Mouse (Mus musculus): ENCODE measurements around the gene Gm21974. TPM values are rescaled to one million over a fixed set of nuclear protein-coding genes. Genes with fewer than 3 reads are reported as not detected.
"Not testable (repeated sequence)": the region's sequence is repeated elsewhere in the genome, so short reads cannot be mapped to it uniquely, and the experiment has no call there.

Gm21974 gene
- total RNA-seq, 2 experiments from 2014 or later = not detected

GRCm38 (mm10) chr7:127921516-127921915 is 26.3 kb upstream of the Gm21974 start:
- peak; percentile 41; the same call in 1 of the 2 replicates for ATAC-seq (replicated peaks; ENCODE audit: low FRiP score, low TSS enrichment, poor library complexity, severe bottlenecking)

- peak; percentile 43; the same call in 1 of the 2 replicates for ATAC-seq (replicated peaks; ENCODE audit: low FRiP score, low TSS enrichment, poor library complexity, severe bottlenecking)
These were observed 24.0 kb upstream of the Gm21974 start for GRCm38 (mm10) chr7:127919290-127919689.

DNA sequence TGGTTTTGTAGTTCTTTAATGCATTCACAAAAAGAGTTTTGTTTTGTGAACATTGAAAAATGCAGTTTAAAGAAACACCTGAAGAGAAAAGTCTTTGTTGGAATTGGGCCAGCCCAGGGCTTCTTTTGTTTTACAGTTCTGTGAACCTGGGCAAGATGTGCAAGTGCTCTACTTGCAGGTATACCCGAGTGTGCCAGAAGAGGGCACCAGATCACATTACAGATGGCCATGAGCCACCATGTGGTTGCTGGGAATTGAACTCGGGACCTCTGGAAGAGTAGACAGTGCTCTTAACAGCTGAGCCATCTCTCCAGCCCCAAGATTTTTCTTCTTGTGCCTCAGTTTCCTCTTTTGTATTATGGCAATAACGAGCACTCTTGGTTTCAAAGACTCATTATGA is 22.9 kb upstream of the Gm21974 start:
- no peak for ATAC-seq (replicated peaks; ENCODE audit: low FRiP score, low TSS enrichment, poor library complexity, severe bottlenecking)

GRCm38 (mm10) chr7:127915293-127915692 is 20.0 kb upstream of the Gm21974 start:
- ATAC-seq (replicated peaks; ENCODE audit: low FRiP score, low TSS enrichment, poor library complexity, severe bottlenecking) = no peak

GRCm38 (mm10) chr7:127912938-127913337 is 17.7 kb upstream of the Gm21974 start:
- no peak for ATAC-seq (replicated peaks; ENCODE audit: low FRiP score, low TSS enrichment, poor library complexity, severe bottlenecking)

- ATAC-seq (replicated peaks; ENCODE audit: low FRiP score, low TSS enrichment, poor library complexity, severe bottlenecking) = peak; percentile 98
These were observed 17.1 kb upstream of the Gm21974 start, which contains the start of gene Kat8 for GRCm38 (mm10) chr7:127912190-127912871. Gene Kat8, plus strand, starts transcription at chr7:127912516.

DNA sequence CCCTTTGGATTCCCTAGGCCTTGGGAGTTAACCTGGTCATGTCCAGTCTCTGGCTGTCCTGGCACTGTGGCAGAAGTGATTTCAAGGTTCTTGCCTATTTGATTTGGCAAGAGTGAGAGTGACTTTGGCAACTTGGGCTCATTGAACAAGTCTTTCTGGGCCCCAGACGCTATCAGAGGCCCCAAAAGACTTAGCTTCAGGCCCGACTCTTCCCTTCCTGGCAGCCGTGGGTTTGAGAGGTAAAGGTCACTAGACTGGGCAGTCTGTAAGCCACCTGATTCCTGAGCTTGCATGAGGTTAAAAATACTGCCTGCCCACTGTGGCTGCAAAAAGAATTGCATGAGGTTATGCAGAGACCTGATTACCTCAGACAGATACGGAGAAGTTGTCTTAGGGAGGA is 13.4 kb upstream of the Gm21974 start:
- ATAC-seq (replicated peaks; ENCODE audit: low FRiP score, low TSS enrichment, poor library complexity, severe bottlenecking) = no peak

GRCm38 (mm10) chr7:127907939-127908338 is 12.7 kb upstream of the Gm21974 start:
- no peak for ATAC-seq (replicated peaks; ENCODE audit: low FRiP score, low TSS enrichment, poor library complexity, severe bottlenecking)

DNA sequence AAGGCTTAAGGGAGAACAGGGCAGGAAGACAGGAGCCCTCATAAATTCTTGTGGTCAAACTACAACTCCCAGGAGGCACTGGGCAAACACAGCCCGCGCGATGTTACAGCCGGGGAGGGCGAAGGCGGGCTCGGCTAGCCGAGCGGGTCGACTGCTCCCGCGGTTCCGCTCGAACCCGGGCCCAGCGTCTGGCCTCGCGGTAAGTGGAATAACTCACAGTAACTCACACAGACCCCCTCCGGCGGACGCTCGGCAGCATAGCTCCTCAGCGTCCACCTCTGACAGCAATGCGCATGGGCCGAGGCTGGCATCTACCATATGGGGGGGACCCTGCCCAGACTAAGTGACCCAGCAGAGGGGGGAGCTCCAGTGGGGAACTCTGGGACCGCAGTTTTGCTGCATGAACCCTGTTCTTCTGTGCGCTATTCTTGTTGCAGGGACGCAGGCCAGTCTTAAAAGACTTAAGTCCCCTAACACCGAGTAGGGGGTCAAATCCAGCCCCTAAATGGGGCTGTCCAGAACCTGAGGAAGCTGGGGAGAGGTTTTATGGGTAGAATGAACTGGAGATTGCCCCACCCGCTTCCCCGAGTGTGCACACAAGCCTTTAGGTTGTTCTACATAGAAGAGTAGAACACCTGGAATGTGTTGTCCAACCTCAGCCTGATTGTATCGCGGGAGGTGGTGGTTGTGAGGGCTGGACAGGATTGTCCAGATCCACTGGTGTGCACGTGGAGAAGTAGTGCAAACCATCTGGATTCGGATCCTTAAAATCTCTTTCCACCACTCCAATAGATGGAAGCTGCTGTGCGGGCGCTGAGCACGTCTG is 8.9 kb upstream of the Gm21974 start, which contains the start of gene Bckdk:
Gene Bckdk, plus strand, starts transcription at position 112 of the 826 bp plus-strand sequence.
- peak; percentile 84 for ATAC-seq (replicated peaks; ENCODE audit: low FRiP score, low TSS enrichment, poor library complexity, severe bottlenecking)

GRCm38 (mm10) chr7:127901772-127902171 is 6.5 kb upstream of the Gm21974 start:
- ATAC-seq (replicated peaks; ENCODE audit: low FRiP score, low TSS enrichment, poor library complexity, severe bottlenecking) = no peak

DNA sequence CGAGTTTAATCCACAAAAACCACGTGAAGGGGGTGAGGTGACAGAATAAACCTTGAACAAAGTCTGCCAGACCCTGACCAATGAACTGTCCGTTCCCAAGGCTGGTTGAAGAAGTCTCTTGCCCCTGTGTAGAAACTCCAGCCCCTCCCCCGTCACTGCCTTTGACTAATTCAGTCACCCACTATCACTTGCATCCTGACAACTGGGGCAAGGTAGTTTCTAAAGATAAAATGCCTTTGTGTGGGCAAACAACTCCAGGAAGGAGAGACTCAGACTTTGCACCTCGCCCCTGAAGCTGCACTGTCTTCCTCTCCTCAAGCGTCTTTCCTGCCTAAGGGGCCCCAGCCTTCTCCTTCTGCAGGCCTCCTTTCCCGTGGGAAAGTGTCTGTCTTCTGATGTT is 4.7 kb upstream of the Gm21974 start:
- ATAC-seq (replicated peaks; ENCODE audit: low FRiP score, low TSS enrichment, poor library complexity, severe bottlenecking) = 0 out of 2 replicates have a peak, but pooled peaks have one; percentile 13

DNA sequence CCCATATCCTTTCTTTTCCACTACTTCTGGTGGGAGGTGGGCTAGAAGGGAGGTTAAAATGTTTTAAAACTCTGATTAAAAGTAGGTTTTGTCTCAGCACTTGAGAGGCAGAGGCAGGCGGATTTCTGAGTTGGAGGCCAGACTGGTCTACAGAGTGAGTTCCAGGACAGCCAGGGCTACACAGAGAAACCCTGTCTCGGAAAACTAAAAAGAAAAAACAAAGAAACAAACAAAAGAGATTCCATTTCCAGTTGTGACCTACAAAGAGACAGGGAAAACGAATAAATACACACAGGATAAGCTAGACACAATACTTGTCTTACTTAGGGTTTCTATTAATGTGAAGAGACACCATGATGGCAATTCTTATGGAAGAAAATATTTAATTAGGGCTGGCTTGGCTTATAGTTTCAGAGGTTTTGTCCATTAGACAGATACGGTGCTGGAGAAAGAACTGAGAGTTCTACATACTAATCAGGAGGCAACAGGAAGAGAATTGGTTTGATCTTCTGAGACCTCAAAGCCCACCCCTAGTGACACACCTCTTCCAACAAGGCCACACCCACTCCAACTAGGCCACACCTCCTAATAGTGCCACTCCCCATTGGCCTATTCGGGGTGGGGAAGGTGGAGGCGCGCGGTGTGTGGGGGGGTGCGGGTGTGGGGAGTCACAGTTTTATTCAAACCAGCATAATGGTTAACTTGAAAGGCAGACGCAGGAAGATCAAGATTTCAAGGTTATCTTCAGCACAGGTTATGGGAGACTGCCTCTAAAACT is 3.1 kb upstream of the Gm21974 start:
- ATAC-seq (replicated peaks; ENCODE audit: low FRiP score, low TSS enrichment, poor library complexity, severe bottlenecking) = no peak

- ATAC-seq (replicated peaks; ENCODE audit: low FRiP score, low TSS enrichment, poor library complexity, severe bottlenecking) = no peak
These were observed 2.3 kb upstream of the Gm21974 start for GRCm38 (mm10) chr7:127897542-127897941.

DNA sequence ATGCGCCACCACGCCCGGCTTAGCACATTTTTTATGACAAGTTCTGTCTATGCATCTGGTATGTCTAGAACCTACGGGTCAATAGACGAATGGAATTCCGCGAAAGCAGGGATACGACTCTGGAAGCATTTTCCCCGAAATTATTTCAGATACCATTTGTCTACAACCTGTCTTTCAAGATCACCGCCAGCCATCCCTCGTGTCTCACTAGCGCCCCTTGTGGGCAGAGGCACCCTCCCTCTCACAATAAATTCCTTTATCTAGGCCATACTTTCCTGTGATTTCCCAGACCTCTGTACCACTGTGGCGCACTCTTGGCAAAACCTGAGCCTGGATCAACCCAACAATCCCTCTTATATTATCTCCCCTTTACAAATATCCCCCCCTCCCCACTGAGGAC is 1.1 kb upstream of the Gm21974 start:
- ATAC-seq (replicated peaks; ENCODE audit: low FRiP score, low TSS enrichment, poor library complexity, severe bottlenecking) = no peak

DNA sequence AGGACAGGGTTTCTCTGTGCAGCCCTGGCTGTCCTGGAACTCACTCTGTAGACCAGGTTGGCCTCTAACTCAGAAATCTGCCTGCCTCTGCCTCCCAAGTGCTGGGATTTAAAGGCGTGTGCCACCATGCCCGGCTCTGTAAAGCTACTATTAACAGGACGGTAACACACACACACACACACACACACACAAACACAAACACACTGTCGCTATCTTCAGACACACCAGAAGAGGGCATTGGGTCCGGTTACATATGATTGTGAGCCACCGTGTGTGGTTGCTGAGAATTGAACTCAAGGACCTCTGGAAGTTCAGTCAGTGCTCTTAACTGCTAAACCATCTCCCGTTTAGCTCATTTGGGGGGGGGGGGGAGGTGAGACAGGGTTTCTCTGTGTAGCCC is 637 bp upstream of the Gm21974 start:
- ATAC-seq (replicated peaks; ENCODE audit: low FRiP score, low TSS enrichment, poor library complexity, severe bottlenecking) = not testable (repeated sequence)

GRCm38 (mm10) chr7:127894480-127894879 is 774 bp downstream of the Gm21974 start:
- no peak for ATAC-seq (replicated peaks; ENCODE audit: low FRiP score, low TSS enrichment, poor library complexity, severe bottlenecking)

DNA sequence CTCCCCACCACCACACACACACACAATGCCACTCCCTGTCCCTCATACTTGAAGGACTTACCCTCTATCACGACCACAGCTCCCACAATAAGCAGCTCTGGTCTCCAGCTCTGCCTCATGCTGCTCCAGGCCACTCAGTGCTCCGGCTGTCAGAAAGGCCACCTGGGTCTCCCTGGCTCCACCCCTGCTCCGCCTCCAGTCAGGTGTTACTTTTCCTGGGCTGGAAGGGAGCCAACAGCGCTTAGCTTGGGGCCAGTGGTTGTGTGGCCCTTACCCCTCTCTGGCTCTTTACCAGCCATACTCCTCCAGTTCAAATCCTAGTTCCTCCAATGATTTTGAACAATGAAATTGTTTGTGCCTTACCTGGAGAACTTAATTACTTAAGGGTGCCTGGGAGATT is 4.5 kb downstream of the Gm21974 start, which contains the start of gene Prss53:
Gene Prss53, minus strand, starts transcription at position 173 of the 400 bp plus-strand sequence.
- ATAC-seq (replicated peaks; ENCODE audit: low FRiP score, low TSS enrichment, poor library complexity, severe bottlenecking) = no peak

DNA sequence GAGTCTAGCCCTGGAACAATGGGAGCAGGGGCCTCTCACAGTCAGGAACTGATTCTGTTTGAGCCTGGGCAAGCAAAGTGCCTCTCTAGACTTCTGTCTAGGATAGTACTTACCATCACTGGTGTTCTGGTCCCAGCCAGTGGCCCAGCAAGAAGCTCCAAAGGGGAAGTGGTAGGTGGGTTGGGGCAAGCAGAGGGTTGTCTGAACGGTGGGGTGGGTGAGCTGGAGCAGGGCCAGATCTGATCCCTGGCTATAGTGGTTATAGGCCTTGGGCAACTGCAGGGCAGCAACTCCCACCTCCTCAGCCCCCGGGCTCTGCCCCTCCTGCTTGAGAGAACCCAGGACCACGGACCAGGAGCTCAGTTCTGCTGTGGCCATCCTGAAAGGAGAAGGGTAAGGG is 6.4 kb downstream of the Gm21974 start:
- no peak for ATAC-seq (replicated peaks; ENCODE audit: low FRiP score, low TSS enrichment, poor library complexity, severe bottlenecking)

- ATAC-seq (replicated peaks; ENCODE audit: low FRiP score, low TSS enrichment, poor library complexity, severe bottlenecking) = no peak
These were observed 7.5 kb downstream of the Gm21974 start for GRCm38 (mm10) chr7:127887781-127888180.

DNA sequence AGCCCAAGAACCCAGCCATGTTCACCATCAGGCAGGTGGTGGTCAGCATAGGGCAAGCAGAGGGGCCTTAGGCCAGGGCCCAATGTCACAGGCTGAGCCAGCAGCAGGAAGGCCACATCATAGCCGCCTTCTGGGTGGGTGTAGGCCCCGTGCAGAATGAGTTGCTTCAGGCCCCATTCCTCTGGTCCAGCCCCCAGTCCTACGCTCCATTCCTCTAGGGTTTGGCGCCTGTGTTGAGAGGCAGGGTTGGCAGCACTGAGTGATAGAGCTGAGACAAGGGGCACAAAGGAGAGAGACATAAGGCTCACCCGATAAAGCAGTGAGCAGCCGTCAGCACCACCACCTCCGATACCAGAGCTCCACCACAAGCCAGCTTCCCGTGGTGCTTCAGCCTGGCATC is 8.1 kb downstream of the Gm21974 start:
- no peak for ATAC-seq (replicated peaks; ENCODE audit: low FRiP score, low TSS enrichment, poor library complexity, severe bottlenecking)

Measured in megakaryocyte-erythroid progenitor cell, adult 5-6 weeks (primary cell).